Comparison of ENCODE assay signal across 8 mouse cellular contexts in genomic region chr11:119909436-119909835, GRCm38 (mm10). TPM values are rescaled to one million over a fixed set of nuclear protein-coding genes. Genes with fewer than 3 reads are reported as not detected.
DNase-seq lines count a peak whose midpoint lies in the region; ATAC-seq and TF ChIP-seq lines count a peak whose summit lies in the region.

No protein-coding gene starts in this region.

- no peaks in the 10 kb centered on the region for H3K27me3 ChIP-seq in kidney, adult 2 months (replicated peaks; ENCODE audit: control insufficient read depth, insufficient read depth, low read length)
- H3K27me3 ChIP-seq in kidney, embryonic 14.5 days (ENCODE audit: control insufficient read depth, insufficient read depth, low read length) = no peaks in the 10 kb centered on the region
- H3K27me3 ChIP-seq in neural tube, embryonic 11.5 days (ENCODE audit: control insufficient read depth, insufficient read depth, low read length) = no peaks in the 10 kb centered on the region
- no peaks in the 10 kb centered on the region for H3K27me3 ChIP-seq in thymus, adult 2 months (ENCODE audit: control insufficient read depth, insufficient read depth, low read length)

- H3K4me3 ChIP-seq in kidney, adult 2 months (ENCODE audit: insufficient read depth, low read depth, low read length) = no peak overlapping the region
- no peak overlapping the region for H3K4me3 ChIP-seq in kidney, embryonic 14.5 days (ENCODE audit: low read length)
- H3K4me3 ChIP-seq in neural tube, embryonic 11.5 days (ENCODE audit: low read depth, low read length) = no peak overlapping the region
- H3K4me3 ChIP-seq in thymus, adult 2 months (ENCODE audit: control insufficient read depth, insufficient read depth, low read length) = no peak overlapping the region

- peak; percentile 87 for TF ChIP-seq CTCF in kidney, adult 2 months (conservative IDR thresholded peaks at IDR 0.05; ENCODE audit: insufficient read depth, insufficient read length, low read depth, low read length)
- peak; percentile 87 for TF ChIP-seq CTCF in brain, embryonic 14.5 days (IDR thresholded peaks at IDR 0.05; ENCODE audit: borderline replicate concordance, extremely low read depth, insufficient read depth, insufficient read length)
- peak; percentile 87 for TF ChIP-seq CTCF in thymus, adult 2 months (IDR thresholded peaks at IDR 0.05; ENCODE audit: borderline replicate concordance, control insufficient read depth, extremely low read depth, insufficient read depth, low read length, poor library complexity)

- no peaks in the 10 kb centered on the region for H3K36me3 ChIP-seq in kidney, adult 2 months (ENCODE audit: control insufficient read depth, insufficient read depth, low read length)
- H3K36me3 ChIP-seq in kidney, embryonic 14.5 days (ENCODE audit: control insufficient read depth, insufficient read depth, low read length) = no peaks in the 10 kb centered on the region
- H3K36me3 ChIP-seq in neural tube, embryonic 11.5 days (ENCODE audit: control insufficient read depth, insufficient read depth, low read length) = no peaks in the 10 kb centered on the region
- no peaks in the 10 kb centered on the region for H3K36me3 ChIP-seq in thymus, adult 2 months (ENCODE audit: control insufficient read depth, insufficient read depth, low read length)

- H3K9me3 ChIP-seq in kidney, embryonic 14.5 days (ENCODE audit: control insufficient read depth, low read length) = no peaks in the 10 kb centered on the region
- no peaks in the 10 kb centered on the region for H3K9me3 ChIP-seq in neural tube, embryonic 11.5 days (ENCODE audit: control insufficient read depth, low read length)

- peak; percentile 62 for DNase-seq in kidney, adult 2 months
- DNase-seq in brain, embryonic 14.5 days (ENCODE audit: low read depth) = peak; percentile 65
- peak; percentile 78 to 81 for DNase-seq in frontal cortex, postnatal 36 days (ENCODE audit: low spot score in 2 of 2)
- peak; percentile 81 for DNase-seq in induced T-regulatory cell, adult 2 months (ENCODE audit: low read depth)
- DNase-seq in liver = peak; percentile 72
- peak; percentile 83 for DNase-seq in neural tube, embryonic 11.5 days (ENCODE audit: low spot score)
- DNase-seq in thymus, adult 2 months = peak; percentile 83

- no peak overlapping the region for H3K4me2 ChIP-seq in kidney, embryonic 14.5 days (replicated peaks; ENCODE audit: low read depth, low read length)
- H3K4me2 ChIP-seq in neural tube, embryonic 11.5 days (ENCODE audit: low read depth) = no peak overlapping the region

- ATAC-seq in kidney, embryonic 14.5 days (ENCODE audit: low FRiP score, low TSS enrichment) = no peak
- ATAC-seq in neural tube, embryonic 11.5 days (ENCODE audit: insufficient read depth, low FRiP score, low TSS enrichment) = no peak

- no peak overlapping the region for H3K27ac ChIP-seq in kidney, adult 2 months (ENCODE audit: insufficient read depth, low read depth, low read length)
- no peak overlapping the region for H3K27ac ChIP-seq in kidney, embryonic 14.5 days (ENCODE audit: low read depth, low read length)
- H3K27ac ChIP-seq in neural tube, embryonic 11.5 days (ENCODE audit: low read depth, low read length) = no peak overlapping the region
- H3K27ac ChIP-seq in thymus, adult 2 months (ENCODE audit: control insufficient read depth, insufficient read depth, low read length) = no peak overlapping the region

- H3K4me1 ChIP-seq in kidney, adult 2 months (ENCODE audit: control insufficient read depth, insufficient read depth, low read length) = peaks cover 11% of the 10 kb centered on the region; the same call in 1 of the 2 replicates
- H3K4me1 ChIP-seq in kidney, embryonic 14.5 days (ENCODE audit: control insufficient read depth, insufficient read depth, low read length) = peaks cover 14% of the 10 kb centered on the region
- H3K4me1 ChIP-seq in neural tube, embryonic 11.5 days (ENCODE audit: control insufficient read depth, insufficient read depth, low read length) = peaks cover 10% of the 10 kb centered on the region
- peaks cover 23% of the 10 kb centered on the region for H3K4me1 ChIP-seq in thymus, adult 2 months (replicated peaks; ENCODE audit: control insufficient read depth, insufficient read depth, low read length)

- WGBS in kidney, adult 2 months = under 1% methylated on average over 5 of the region's 5 CpGs
- 0% methylated on average over 5 of the region's 5 CpGs for WGBS in kidney, embryonic 14.5 days
- 0% methylated on average over 5 of the region's 5 CpGs for WGBS in neural tube, embryonic 11.5 days
- WGBS in thymus, adult 2 months = 2% methylated on average over 5 of the region's 5 CpGs

- H3K9ac ChIP-seq in kidney, embryonic 14.5 days (ENCODE audit: low read depth, low read length) = no peak overlapping the region
- no peak overlapping the region for H3K9ac ChIP-seq in neural tube, embryonic 11.5 days (ENCODE audit: low read length)

- TF ChIP-seq POLR2A in kidney, adult 2 months (IDR thresholded peaks at IDR 0.05; ENCODE audit: low read depth, low read length) = no peak
- no peak for TF ChIP-seq POLR2A in brain, embryonic 14.5 days (IDR thresholded peaks at IDR 0.05; ENCODE audit: borderline replicate concordance, extremely low read depth, insufficient read depth, insufficient read length, poor library complexity, severe bottlenecking)
- no peak for TF ChIP-seq POLR2A in thymus, adult 2 months (IDR thresholded peaks at IDR 0.05; ENCODE audit: control insufficient read depth, extremely low read depth, insufficient read depth, low read length, poor library complexity)

RNA-seq across cellular contexts. Expression of gene Chmp6, which starts 3.8 kb away (rescaled TPM):
- polyA plus RNA-seq in kidney, adult 2 months (2012; rRNA removed) = 97.2 and 106 TPM in 2 replicates
- 87.1 and 94.0 TPM in 2 replicates for polyA plus RNA-seq in kidney, embryonic 14.5 days (2014; fragmentation: Nextera tagmentation; extraction: Ambion mirVana)
- 63.2 and 63.6 TPM in 2 replicates for polyA plus RNA-seq in brain, embryonic 14.5 days (2012; rRNA removed)
- polyA plus RNA-seq in neural tube, embryonic 11.5 days (2014; fragmentation: Nextera tagmentation; extraction: Ambion mirVana) = 89.6 and 92.1 TPM in 2 replicates
- 59.2 and 59.7 TPM in 2 replicates for polyA plus RNA-seq in thymus, adult 2 months (2012; rRNA removed)

RNA-seq across cellular contexts. Expression of gene Baiap2, which starts 33.1 kb away (rescaled TPM):
- 78.1 and 88.4 TPM in 2 replicates for polyA plus RNA-seq in kidney, adult 2 months (2012; rRNA removed)
- polyA plus RNA-seq in kidney, embryonic 14.5 days (2014; fragmentation: Nextera tagmentation; extraction: Ambion mirVana) = 15.7 and 18.2 TPM in 2 replicates
- 17.8 and 27.9 TPM in 2 replicates for polyA plus RNA-seq in brain, embryonic 14.5 days (2012; rRNA removed)
- polyA plus RNA-seq in neural tube, embryonic 11.5 days (2014; fragmentation: Nextera tagmentation; extraction: Ambion mirVana) = 11.9 and 12.6 TPM in 2 replicates
- 53.7 and 59.8 TPM in 2 replicates for polyA plus RNA-seq in thymus, adult 2 months (2012; rRNA removed)
